Mouse (Mus musculus) stomach, embryonic 15.5 days (tissue): ENCODE measurements around the gene Cd5. TPM values are rescaled to one million over a fixed set of nuclear protein-coding genes. Genes with fewer than 3 reads are reported as not detected.

Source experiments
- ATAC-seq: fragments of 200-750 bp; cut with Nextera tagmentation; 2 replicates; pipeline ENCODE4 v1.8.0; 2017; ENCODE audit warnings: low read depth, moderate number of reproducible peaks, moderate TSS enrichment; ENCODE audit not compliant: insufficient read depth, low FRiP score
- H3K27ac ChIP-seq: fragments of 300-500 bp; sonication (generic); 2 replicates; pipeline ENCODE4 v1.5.1; 2015; ENCODE audit warnings: mild to moderate bottlenecking, inconsistent platforms
- H3K27me3 ChIP-seq: fragments of 300-500 bp; sonication (generic); replicated peaks from 2 replicates; pipeline ENCODE4 v1.6.1; 2015; ENCODE audit warnings: inconsistent platforms
- H3K36me3 ChIP-seq: fragments of 300-500 bp; sonication (generic); 2 replicates; pipeline ENCODE4 v1.6.1; 2015; ENCODE audit warnings: inconsistent platforms
- H3K4me1 ChIP-seq: fragments of 300-500 bp; sonication (generic); 2 replicates; pipeline ENCODE4 v1.6.1; 2015; ENCODE audit warnings: inconsistent platforms
- H3K4me2 ChIP-seq: fragments of 300-500 bp; sonication (generic); 2 replicates; pipeline ENCODE4 v1.6.1; 2015; ENCODE audit warnings: mild to moderate bottlenecking, inconsistent platforms
- H3K4me3 ChIP-seq: fragments of 300-500 bp; sonication (generic); replicated peaks from 2 replicates; pipeline ENCODE4 v1.5.1; 2015; ENCODE audit warnings: inconsistent platforms
- H3K9ac ChIP-seq: fragments of 300-500 bp; sonication (generic); 2 replicates; pipeline ENCODE4 v1.6.1; 2015; ENCODE audit warnings: inconsistent platforms
- H3K9me3 ChIP-seq: fragments of 300-500 bp; sonication (generic); 2 replicates; pipeline ENCODE4 v1.6.1; 2016; ENCODE audit warnings: inconsistent platforms
- WGBS: fragments of 180-500 bp; shearing (Covaris S2); methylation state at CpG from one replicate; pipeline ENCODE4 v1.1.7; 2015; 5-methylcytosine and 5-hydroxymethylcytosine counted together
- polyA plus RNA-seq: library from polyadenylated mRNA; unstranded; fragments of >200 nt; fragmentation: Nextera tagmentation; extraction: Ambion mirVana; gene quantifications from 2 replicates; pipeline ENCODE4 v1.2.1, GENCODE M21; 2015

Gene Cd5
- polyA plus RNA-seq, 1 experiment from 2014 or later, result 1.9 TPM

GRCm38 (mm10) chr19:10692361-10692760, 46.4 kb downstream of the Cd5 start:
- 79% methylated on average over 4 of the region's 4 CpGs for WGBS
- H3K27me3 ChIP-seq, result no peaks in the 10 kb centered on the region
- H3K4me2 ChIP-seq, result no peak overlapping the region
- H3K4me1 ChIP-seq, result peaks cover 57% of the 10 kb centered on the region
- no peaks in the 10 kb centered on the region for H3K36me3 ChIP-seq
- no peak overlapping the region for H3K9ac ChIP-seq
- ATAC-seq, result no peak
- H3K4me3 ChIP-seq, result no peak overlapping the region
- no peaks in the 10 kb centered on the region for H3K9me3 ChIP-seq
- peak overlapping the region; percentile 96; the same call in 1 of the 2 replicates for H3K27ac ChIP-seq

- H3K9me3 ChIP-seq, result no peaks in the 10 kb centered on the region
- H3K4me1 ChIP-seq, result peaks cover 50% of the 10 kb centered on the region
- no peak for ATAC-seq
- H3K27ac ChIP-seq, result peak overlapping the region; percentile 96; the same call in 1 of the 2 replicates
- H3K4me2 ChIP-seq, result no peak overlapping the region
- 61% methylated on average over 3 of the region's 3 CpGs for WGBS
- no peaks in the 10 kb centered on the region for H3K36me3 ChIP-seq
- H3K4me3 ChIP-seq, result no peak overlapping the region
- no peaks in the 10 kb centered on the region for H3K27me3 ChIP-seq
- no peak overlapping the region for H3K9ac ChIP-seq
Observed at GRCm38 (mm10) chr19:10691660-10692059, 47.1 kb downstream of the Cd5 start.

GRCm38 (mm10) chr19:10691121-10691520, 47.7 kb downstream of the Cd5 start:
- H3K27me3 ChIP-seq, result no peaks in the 10 kb centered on the region
- 78% methylated on average over 4 of the region's 4 CpGs for WGBS
- peak overlapping the region; percentile 96; the same call in 1 of the 2 replicates for H3K27ac ChIP-seq
- H3K36me3 ChIP-seq, result no peaks in the 10 kb centered on the region
- no peak for ATAC-seq
- H3K9ac ChIP-seq, result no peak overlapping the region
- H3K4me3 ChIP-seq, result no peak overlapping the region
- H3K4me1 ChIP-seq, result peaks cover 46% of the 10 kb centered on the region
- no peaks in the 10 kb centered on the region for H3K9me3 ChIP-seq
- H3K4me2 ChIP-seq, result peak overlapping the region; percentile 70; the same call in 1 of the 2 replicates

- H3K27ac ChIP-seq, result peak overlapping the region; percentile 96
- H3K9me3 ChIP-seq, result no peaks in the 10 kb centered on the region
- no peak for ATAC-seq
- H3K9ac ChIP-seq, result no peak overlapping the region
- WGBS, result 46% methylated on average over 3 of the region's 3 CpGs
- peaks cover 39% of the 10 kb centered on the region for H3K4me1 ChIP-seq
- peak overlapping the region; percentile 83; the same call in 1 of the 2 replicates for H3K4me3 ChIP-seq
- no peaks in the 10 kb centered on the region for H3K27me3 ChIP-seq
- no peaks in the 10 kb centered on the region for H3K36me3 ChIP-seq
- H3K4me2 ChIP-seq, result peak overlapping the region; percentile 70
Observed at GRCm38 (mm10) chr19:10690336-10690735, 48.5 kb downstream of the Cd5 start.

- Histone ChIP-seq H3K4me3 (peak overlapping the region; percentile 83), H3K9ac (peak overlapping the region; percentile 73), H3K4me2 (peak overlapping the region; percentile 70), H3K9me3 (no peaks in the 10 kb centered on the region), H3K27me3 (no peaks in the 10 kb centered on the region), H3K27ac (peak overlapping the region; percentile 96), H3K4me1 (peaks cover 36% of the 10 kb centered on the region), H3K36me3 (no peaks in the 10 kb centered on the region)
- 42% methylated on average over 5 of the region's 5 CpGs for WGBS
- no peak for ATAC-seq
Observed at GRCm38 (mm10) chr19:10689470-10690166, 49.2 kb downstream of the Cd5 start.

- Histone ChIP-seq H3K9ac (peak within 1 kb of the TSS; percentile 73), H3K36me3 (no peaks in the 10 kb centered on the region), H3K4me2 (peak within 1 kb of the TSS; percentile 70), H3K4me3 (peak within 1 kb of the TSS; percentile 83), H3K4me1 (peaks cover 32% of the 10 kb centered on the region), H3K9me3 (no peaks in the 10 kb centered on the region), H3K27ac (peak within 1 kb of the TSS; percentile 96), H3K27me3 (no peaks in the 10 kb centered on the region)
- peak; percentile 85 for ATAC-seq
- WGBS, result under 1% methylated on average over 74 of the region's 74 CpGs
Observed at GRCm38 (mm10) chr19:10688537-10689352, 50.1 kb downstream of the Cd5 start, which contains the start of gene Vps37c. Vps37c (plus strand) TSS chr19:10688735.

GRCm38 (mm10) chr19:10685727-10686126, 53.1 kb downstream of the Cd5 start:
- ATAC-seq, result peak; percentile 68
- WGBS, result 60% methylated on average over 2 of the region's 2 CpGs

GRCm38 (mm10) chr19:10685081-10685480, 53.7 kb downstream of the Cd5 start:
- Histone ChIP-seq H3K4me3 (no peak overlapping the region), H3K9me3 (no peaks in the 10 kb centered on the region), H3K4me2 (no peak overlapping the region), H3K9ac (no peak overlapping the region), H3K27ac (no peak overlapping the region), H3K27me3 (no peaks in the 10 kb centered on the region), H3K36me3 (no peaks in the 10 kb centered on the region), H3K4me1 (peaks cover 11% of the 10 kb centered on the region)
- WGBS, result 92% methylated on average over 9 of the region's 9 CpGs
- no peak for ATAC-seq

More at GRCm38 (mm10) chr19:10685727-10686126, 53.1 kb downstream of the Cd5 start:
- H3K9ac ChIP-seq, result no peak overlapping the region
- H3K4me1 ChIP-seq, result peaks cover 17% of the 10 kb centered on the region
- no peak overlapping the region for H3K4me2 ChIP-seq
- no peaks in the 10 kb centered on the region for H3K9me3 ChIP-seq
- no peak overlapping the region for H3K4me3 ChIP-seq
- no peak overlapping the region for H3K27ac ChIP-seq
- H3K27me3 ChIP-seq, result no peaks in the 10 kb centered on the region
- H3K36me3 ChIP-seq, result no peaks in the 10 kb centered on the region

GRCm38 (mm10) chr19:10681571-10681970, 57.2 kb downstream of the Cd5 start:
- H3K4me2 ChIP-seq, result no peak overlapping the region
- 50% methylated on average over 4 of the region's 4 CpGs for WGBS
- no peak overlapping the region for H3K4me3 ChIP-seq
- H3K9me3 ChIP-seq, result no peaks in the 10 kb centered on the region
- H3K27me3 ChIP-seq, result no peaks in the 10 kb centered on the region
- H3K36me3 ChIP-seq, result no peaks in the 10 kb centered on the region
- no peak overlapping the region for H3K9ac ChIP-seq
- no peak overlapping the region for H3K27ac ChIP-seq
- ATAC-seq, result no peak
- H3K4me1 ChIP-seq, result no peaks in the 10 kb centered on the region

GRCm38 (mm10) chr19:10678772-10679067, 60.1 kb downstream of the Cd5 start:
- no peaks in the 10 kb centered on the region for H3K27me3 ChIP-seq
- no peak overlapping the region for H3K27ac ChIP-seq
- H3K36me3 ChIP-seq, result no peaks in the 10 kb centered on the region
- H3K9ac ChIP-seq, result no peak overlapping the region
- ATAC-seq, result no peak
- H3K9me3 ChIP-seq, result no peaks in the 10 kb centered on the region
- no peaks in the 10 kb centered on the region for H3K4me1 ChIP-seq
- H3K4me3 ChIP-seq, result no peak overlapping the region
- 63% methylated on average over 1 of the region's 1 CpGs for WGBS
- H3K4me2 ChIP-seq, result no peak overlapping the region

- Histone ChIP-seq H3K27me3 (no peaks in the 10 kb centered on the region), H3K36me3 (no peaks in the 10 kb centered on the region), H3K4me3 (no peak within 1 kb of the TSS), H3K27ac (no peak within 1 kb of the TSS), H3K9me3 (no peaks in the 10 kb centered on the region), H3K4me2 (no peak within 1 kb of the TSS), H3K9ac (no peak within 1 kb of the TSS), H3K4me1 (no peaks in the 10 kb centered on the region)
- peak; percentile 27; the same call in 1 of the 2 replicates for ATAC-seq
- 35% methylated on average over 6 of the region's 6 CpGs for WGBS
Observed at GRCm38 (mm10) chr19:10677915-10678771, 60.7 kb downstream of the Cd5 start, which contains the start of gene Pga5. Pga5 (minus strand) TSS chr19:10678071.
